Mouse (Mus musculus) layer of hippocampus, adult 9-10 months (tissue): ENCODE measurements around the gene Olfr1420.
"Not testable (repeated sequence)": the region's sequence is repeated elsewhere in the genome, so short reads cannot be mapped to it uniquely, and the experiment has no call there.

Experiments used
- DNase-seq: peaks from one replicate; pipeline ENCODE4 v3.0.0; 2022; ENCODE audit warnings: low spot score

Gene Olfr1420

GRCm38 (mm10) chr19:11886265-11886664, at the start of gene Olfr1420:
Gene Olfr1420 (plus strand): TSS chr19:11886565.
- no peak for DNase-seq

GRCm38 (mm10) chr19:11839119-11839518, 47.2 kb upstream of the Olfr1420 start, which contains the start of gene Olfr1417:
Gene Olfr1417 (minus strand): TSS chr19:11839219.
- DNase-seq: no peak

- DNase-seq: no peak
Observed at GRCm38 (mm10) chr19:11846333-11846732, 40.0 kb upstream of the Olfr1420 start.

GRCm38 (mm10) chr19:11852652-11853051, 33.7 kb upstream of the Olfr1420 start:
- DNase-seq: no peak

GRCm38 (mm10) chr19:11854821-11855220, 31.5 kb upstream of the Olfr1420 start:
- no peak for DNase-seq

GRCm38 (mm10) chr19:11856506-11856905, 29.9 kb upstream of the Olfr1420 start:
- DNase-seq: no peak

- DNase-seq: no peak
Observed at GRCm38 (mm10) chr19:11860966-11861365, 25.4 kb upstream of the Olfr1420 start, which contains the start of gene Olfr1418. Gene Olfr1418 (minus strand): TSS chr19:11861066.

GRCm38 (mm10) chr19:11867837-11868236, 18.5 kb upstream of the Olfr1420 start:
- no peak for DNase-seq

- no peak for DNase-seq
Observed at GRCm38 (mm10) chr19:11875006-11875405, 11.4 kb upstream of the Olfr1420 start, which contains the start of gene Olfr1419. Gene Olfr1419 (minus strand): TSS chr19:11875106.

GRCm38 (mm10) chr19:11878404-11878803, 8.0 kb upstream of the Olfr1420 start:
- not testable (repeated sequence) for DNase-seq

GRCm38 (mm10) chr19:11911021-11911420, 24.7 kb downstream of the Olfr1420 start:
- no peak for DNase-seq

- DNase-seq: no peak
Observed at GRCm38 (mm10) chr19:11911603-11912002, 25.2 kb downstream of the Olfr1420 start.

- DNase-seq: peak; percentile 87
Observed at GRCm38 (mm10) chr19:11912037-11912532, 25.7 kb downstream of the Olfr1420 start, which contains the start of gene Patl1. Gene Patl1 (plus strand): TSS chr19:11912399.

- no peak for DNase-seq
Observed at GRCm38 (mm10) chr19:11912533-11913121, 26.3 kb downstream of the Olfr1420 start.

- no peak for DNase-seq
Observed at GRCm38 (mm10) chr19:11915804-11916203, 29.4 kb downstream of the Olfr1420 start.

GRCm38 (mm10) chr19:11922068-11922467, 35.7 kb downstream of the Olfr1420 start:
- DNase-seq: no peak

GRCm38 (mm10) chr19:11922515-11922914, 36.1 kb downstream of the Olfr1420 start:
- not testable (repeated sequence) for DNase-seq

GRCm38 (mm10) chr19:11926380-11926779, 40.0 kb downstream of the Olfr1420 start:
- DNase-seq: no peak

GRCm38 (mm10) chr19:11928025-11928748, 41.8 kb downstream of the Olfr1420 start:
- DNase-seq: no peak

- DNase-seq: not testable (repeated sequence)
Observed at GRCm38 (mm10) chr19:11946460-11946859, 60.1 kb downstream of the Olfr1420 start.
